Mouse (Mus musculus): ENCODE data around the gene Gli1. TPM values are rescaled to one million over a fixed set of nuclear protein-coding genes. Genes with fewer than 3 reads are reported as not detected.
"Not testable (repeated sequence)": the region's sequence is repeated elsewhere in the genome, so short reads cannot be mapped to it uniquely, and the experiment has no call there.

Gli1 gene
- total RNA-seq, 1 experiment from 2014 or later: not detected

- no peak for ATAC-seq (replicated peaks; ENCODE audit: insufficient number of reproducible peaks, low FRiP score, low TSS enrichment, poor library complexity, severe bottlenecking)
Observed at GRCm38 (mm10) chr10:127326017-127326801, 15.6 kb downstream of the Gli1 start.

GRCm38 (mm10) chr10:127325454-127326016 lies 16.2 kb downstream of the Gli1 start:
- ATAC-seq (replicated peaks; ENCODE audit: insufficient number of reproducible peaks, low FRiP score, low TSS enrichment, poor library complexity, severe bottlenecking): no peak

GRCm38 (mm10) chr10:127324495-127324894 lies 17.3 kb downstream of the Gli1 start:
- ATAC-seq (replicated peaks; ENCODE audit: insufficient number of reproducible peaks, low FRiP score, low TSS enrichment, poor library complexity, severe bottlenecking): peak; percentile 70

- ATAC-seq (replicated peaks; ENCODE audit: insufficient number of reproducible peaks, low FRiP score, low TSS enrichment, poor library complexity, severe bottlenecking): peak; percentile 60
Observed at GRCm38 (mm10) chr10:127323131-127323855, 18.5 kb downstream of the Gli1 start.

GRCm38 (mm10) chr10:127322669-127323068 lies 19.1 kb downstream of the Gli1 start:
- ATAC-seq (replicated peaks; ENCODE audit: insufficient number of reproducible peaks, low FRiP score, low TSS enrichment, poor library complexity, severe bottlenecking): no peak

GRCm38 (mm10) chr10:127322178-127322577 lies 19.6 kb downstream of the Gli1 start:
- ATAC-seq (replicated peaks; ENCODE audit: insufficient number of reproducible peaks, low FRiP score, low TSS enrichment, poor library complexity, severe bottlenecking): no peak

GRCm38 (mm10) chr10:127321621-127322020 lies 20.2 kb downstream of the Gli1 start, which contains the start of gene Arhgap9:
Arhgap9 (plus strand) TSS chr10:127321964.
- no peak for ATAC-seq (replicated peaks; ENCODE audit: insufficient number of reproducible peaks, low FRiP score, low TSS enrichment, poor library complexity, severe bottlenecking)

GRCm38 (mm10) chr10:127319969-127320368 lies 21.8 kb downstream of the Gli1 start:
- 0 out of 2 replicates have a peak, but pooled peaks have one; percentile 23 for ATAC-seq (replicated peaks; ENCODE audit: insufficient number of reproducible peaks, low FRiP score, low TSS enrichment, poor library complexity, severe bottlenecking)

GRCm38 (mm10) chr10:127318009-127318408 lies 23.8 kb downstream of the Gli1 start:
- ATAC-seq (replicated peaks; ENCODE audit: insufficient number of reproducible peaks, low FRiP score, low TSS enrichment, poor library complexity, severe bottlenecking): no peak

- no peak for ATAC-seq (replicated peaks; ENCODE audit: insufficient number of reproducible peaks, low FRiP score, low TSS enrichment, poor library complexity, severe bottlenecking)
Observed at GRCm38 (mm10) chr10:127317277-127317676, 24.5 kb downstream of the Gli1 start.

GRCm38 (mm10) chr10:127314950-127315349 lies 26.8 kb downstream of the Gli1 start:
- not testable (repeated sequence) for ATAC-seq (replicated peaks; ENCODE audit: insufficient number of reproducible peaks, low FRiP score, low TSS enrichment, poor library complexity, severe bottlenecking)

- not testable (repeated sequence) for ATAC-seq (replicated peaks; ENCODE audit: insufficient number of reproducible peaks, low FRiP score, low TSS enrichment, poor library complexity, severe bottlenecking)
Observed at GRCm38 (mm10) chr10:127313516-127313915, 28.3 kb downstream of the Gli1 start.

- ATAC-seq (replicated peaks; ENCODE audit: insufficient number of reproducible peaks, low FRiP score, low TSS enrichment, poor library complexity, severe bottlenecking): peak; percentile 40
Observed at GRCm38 (mm10) chr10:127312858-127313257, 28.9 kb downstream of the Gli1 start.

GRCm38 (mm10) chr10:127312356-127312676 lies 29.5 kb downstream of the Gli1 start:
- ATAC-seq (replicated peaks; ENCODE audit: insufficient number of reproducible peaks, low FRiP score, low TSS enrichment, poor library complexity, severe bottlenecking): peak; percentile 68

GRCm38 (mm10) chr10:127311476-127312355 lies 30.1 kb downstream of the Gli1 start, which contains the start of gene Mars:
Mars (minus strand) TSS chr10:127311786.
- ATAC-seq (replicated peaks; ENCODE audit: insufficient number of reproducible peaks, low FRiP score, low TSS enrichment, poor library complexity, severe bottlenecking): peak; percentile 91

GRCm38 (mm10) chr10:127310523-127311475 lies 31.0 kb downstream of the Gli1 start:
- no peak; the same call in 1 of the 2 replicates for ATAC-seq (replicated peaks; ENCODE audit: insufficient number of reproducible peaks, low FRiP score, low TSS enrichment, poor library complexity, severe bottlenecking)

GRCm38 (mm10) chr10:127309167-127309566 lies 32.6 kb downstream of the Gli1 start:
- ATAC-seq (replicated peaks; ENCODE audit: insufficient number of reproducible peaks, low FRiP score, low TSS enrichment, poor library complexity, severe bottlenecking): not testable (repeated sequence)

GRCm38 (mm10) chr10:127303136-127303535 lies 38.6 kb downstream of the Gli1 start:
- no peak for ATAC-seq (replicated peaks; ENCODE audit: insufficient number of reproducible peaks, low FRiP score, low TSS enrichment, poor library complexity, severe bottlenecking)
